Mouse (Mus musculus) lung, postnatal 0 days (tissue): ENCODE results near the gene Tnnc2. TPM values are rescaled to one million over a fixed set of nuclear protein-coding genes. Genes with fewer than 3 reads are reported as not detected.

Source experiments
- ATAC-seq: fragments of 200-750 bp; cut with Nextera tagmentation; 2 replicates; pipeline ENCODE4 v1.8.0; 2017; ENCODE audit warnings: moderate library complexity
- DNase-seq: peaks from one replicate; pipeline ENCODE4 v3.0.0-alpha.2; 2016; ENCODE audit warnings: low spot score
- H3K27ac ChIP-seq: fragments of 300-500 bp; sonication (generic); 2 replicates; pipeline ENCODE4 v1.5.1; 2014; ENCODE audit warnings: antibody characterized with exemption, mild to moderate bottlenecking, low read length, mixed read lengths
- H3K27me3 ChIP-seq: fragments of 300-500 bp; sonication (generic); replicated peaks from 2 replicates; pipeline ENCODE4 v1.6.1; 2014; ENCODE audit warnings: low read length, mixed read lengths; ENCODE audit not compliant: insufficient read depth
- H3K36me3 ChIP-seq: fragments of 300-500 bp; sonication (generic); 2 replicates; pipeline ENCODE4 v1.6.1; 2014; ENCODE audit warnings: low read length, mixed read lengths; ENCODE audit not compliant: insufficient read depth
- H3K4me1 ChIP-seq: fragments of 300-500 bp; sonication (generic); 2 replicates; pipeline ENCODE4 v1.6.1; 2014; ENCODE audit warnings: antibody characterized with exemption, low read depth, low read length, mixed read lengths; ENCODE audit not compliant: insufficient read depth
- H3K4me2 ChIP-seq: fragments of 300-500 bp; sonication (generic); replicated peaks from 2 replicates; pipeline ENCODE4 v1.6.1; 2014; ENCODE audit warnings: low read depth, mild to moderate bottlenecking, low read length, moderate library complexity, mixed read lengths
- H3K4me3 ChIP-seq: fragments of 300-500 bp; sonication (generic); 2 replicates; pipeline ENCODE4 v1.5.1; 2014; ENCODE audit warnings: low read depth, low read length
- H3K9ac ChIP-seq: fragments of 300-500 bp; sonication (generic); replicated peaks from 2 replicates; pipeline ENCODE4 v1.6.1; 2014; ENCODE audit warnings: low read depth, mild to moderate bottlenecking
- H3K9me3 ChIP-seq: fragments of 300-500 bp; sonication (generic); 2 replicates; pipeline ENCODE4 v1.6.1; 2016; ENCODE audit warnings: low read length, mixed read lengths
- CTCF ChIP-seq: IDR thresholded peaks from 2 replicates; pipeline ENCODE4 v1.5.1; 2016; ENCODE audit warnings: antibody characterized with exemption, mild to moderate bottlenecking
- EP300 ChIP-seq: IDR thresholded peaks from 2 replicates; pipeline ENCODE4 v1.6.1; 2016; ENCODE audit warnings: antibody characterized with exemption, mild to moderate bottlenecking, control low read depth
- WGBS: fragments of 180-500 bp; shearing (Covaris S2); extraction: QIAGEN DNeasy Blood & Tissue Kit; methylation state at CpG from one replicate; pipeline ENCODE4 v1.1.7; 2014; 5-methylcytosine and 5-hydroxymethylcytosine counted together
- polyA plus RNA-seq: library from polyadenylated mRNA; unstranded; fragments of >200 nt; fragmentation: Nextera tagmentation; extraction: Ambion mirVana; gene quantifications from 2 replicates; pipeline ENCODE4 v1.2.1, GENCODE M21; 2015

Tnnc2 gene
- polyA plus RNA-seq, 1 experiment from 2014 or later = 0.47 TPM

DNA sequence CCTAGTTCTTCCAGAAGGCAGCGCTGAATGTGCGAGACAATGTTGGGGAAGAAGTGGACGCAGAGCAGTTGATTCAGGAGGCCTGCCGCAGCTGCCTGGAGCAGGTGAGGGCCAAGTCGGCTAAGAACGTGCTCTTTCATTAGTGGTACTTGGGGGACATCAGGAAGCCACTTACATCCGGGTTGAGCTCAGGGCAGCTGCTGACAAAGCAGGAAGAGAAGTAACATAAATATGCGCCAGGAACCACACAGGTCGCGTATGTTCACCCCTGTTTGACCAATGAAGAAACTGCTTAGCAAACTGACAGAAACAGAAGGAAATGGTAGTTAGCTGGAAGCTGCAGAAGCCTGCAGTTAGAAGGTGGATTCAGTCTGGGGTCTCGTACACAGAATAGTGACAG is 25.7 kb downstream of the Tnnc2 start:
- Histone ChIP-seq H3K4me2 (no peak overlapping the region), H3K4me3 (no peak overlapping the region), H3K9me3 (no peaks in the 10 kb centered on the region), H3K4me1 (no peaks in the 10 kb centered on the region), H3K27ac (no peak overlapping the region), H3K27me3 (no peaks in the 10 kb centered on the region), H3K36me3 (peaks cover 37% of the 10 kb centered on the region), H3K9ac (no peak overlapping the region)
- ATAC-seq = no peak
- no peak for TF ChIP-seq EP300
- no peak for TF ChIP-seq CTCF
- 69% methylated on average over 11 of the region's 11 CpGs for whole genome bisulfite sequencing
- no peak for DNase-seq

DNA sequence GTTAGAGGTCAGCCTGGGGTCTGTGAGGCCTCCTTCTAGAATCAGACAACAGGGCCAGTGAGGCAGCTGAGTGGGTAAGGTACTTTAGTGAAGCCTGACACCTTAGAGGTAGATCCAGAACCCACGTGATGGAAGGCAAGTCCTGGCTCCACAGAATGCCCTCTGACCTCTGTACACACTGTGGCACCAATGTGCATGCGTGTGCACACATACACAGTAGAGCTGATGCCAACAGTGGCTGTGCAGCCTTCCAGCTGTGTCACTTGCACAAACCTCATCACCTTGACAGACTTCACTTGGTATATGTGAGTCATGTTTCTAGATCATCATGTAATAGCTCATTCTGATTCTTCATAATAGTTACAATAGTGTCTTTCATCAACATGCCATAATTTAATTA is 27.3 kb downstream of the Tnnc2 start:
- ATAC-seq (no peak), DNase-seq (no peak)
- no peaks in the 10 kb centered on the region for H3K9me3 ChIP-seq
- H3K4me3 ChIP-seq = no peak overlapping the region
- 75% methylated on average over 2 of the region's 2 CpGs for WGBS
- H3K9ac ChIP-seq = no peak overlapping the region
- no peaks in the 10 kb centered on the region for H3K4me1 ChIP-seq
- no peaks in the 10 kb centered on the region for H3K27me3 ChIP-seq
- TF ChIP-seq CTCF (no peak), EP300 (no peak)
- no peak overlapping the region for H3K4me2 ChIP-seq
- H3K36me3 ChIP-seq = peaks cover 26% of the 10 kb centered on the region
- no peak overlapping the region for H3K27ac ChIP-seq

DNA sequence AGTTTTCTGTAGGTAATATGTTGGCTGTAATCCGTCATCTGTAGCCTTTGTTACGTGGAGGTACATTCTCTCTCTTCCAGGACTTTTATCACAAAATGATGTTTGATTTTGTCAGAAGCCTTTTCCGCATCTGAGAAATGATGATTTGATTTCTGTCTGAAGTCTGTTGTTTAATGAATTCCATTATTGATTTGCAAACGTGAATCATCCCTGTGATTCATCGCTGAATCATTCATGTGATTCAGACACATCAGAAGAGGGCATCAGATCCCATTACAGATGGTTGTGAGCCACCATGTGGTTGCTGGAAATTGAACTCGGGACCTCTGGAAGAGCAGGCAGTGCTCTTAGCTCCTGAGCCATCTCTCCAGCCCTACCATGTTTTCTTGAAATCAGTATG is 30.8 kb downstream of the Tnnc2 start:
- no peak overlapping the region for H3K4me2 ChIP-seq
- no peak overlapping the region for H3K4me3 ChIP-seq
- ATAC-seq (no peak), DNase-seq (no peak)
- no peak overlapping the region for H3K9ac ChIP-seq
- no peaks in the 10 kb centered on the region for H3K9me3 ChIP-seq
- 90% methylated on average over 6 of the region's 6 CpGs for WGBS
- no peak overlapping the region for H3K27ac ChIP-seq
- H3K27me3 ChIP-seq = no peaks in the 10 kb centered on the region
- peaks cover 7% of the 10 kb centered on the region for H3K36me3 ChIP-seq
- H3K4me1 ChIP-seq = peaks cover 11% of the 10 kb centered on the region
- TF ChIP-seq CTCF = no peak
- TF ChIP-seq EP300 = no peak

DNA sequence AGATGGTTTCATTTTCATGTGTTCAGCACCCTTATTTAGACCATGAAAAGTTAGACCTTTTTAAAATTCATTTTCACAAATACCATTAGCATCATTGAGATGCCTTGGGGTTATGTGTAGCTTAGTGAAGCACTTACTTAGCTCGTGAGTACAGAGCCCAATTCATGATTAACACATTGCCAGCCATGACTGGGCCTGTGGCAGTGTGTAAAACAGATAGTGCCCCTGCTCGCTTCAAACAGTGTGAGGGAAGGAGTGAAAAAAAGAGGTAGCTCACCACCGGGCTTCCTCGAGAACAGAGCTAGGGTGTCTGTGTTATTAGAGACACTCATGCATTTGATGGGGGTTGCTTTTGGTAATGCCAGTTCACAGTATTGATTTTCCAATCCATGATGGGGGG is 31.6 kb downstream of the Tnnc2 start:
- ATAC-seq = no peak
- H3K36me3 ChIP-seq = peaks cover 7% of the 10 kb centered on the region

DNA sequence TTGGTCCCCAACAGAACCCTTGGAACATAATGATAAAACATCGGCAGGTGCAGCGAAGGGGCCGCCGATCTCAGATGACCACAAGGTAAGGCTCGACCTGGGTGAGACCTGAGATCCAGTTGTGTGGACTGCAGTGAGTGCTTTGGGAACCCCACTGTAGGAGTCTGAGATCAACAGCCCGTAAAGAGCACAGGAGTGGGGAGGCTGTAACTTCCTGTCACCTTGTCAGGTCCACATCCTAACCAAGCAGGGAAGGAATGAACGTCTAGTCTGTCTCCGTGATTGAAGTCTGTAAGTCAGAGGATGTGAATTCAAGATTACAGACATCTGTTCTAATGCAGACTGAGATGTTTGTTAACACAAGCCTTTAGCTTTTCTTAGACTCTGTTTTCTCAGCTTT is 33.1 kb downstream of the Tnnc2 start:
- 39% methylated on average over 8 of the region's 8 CpGs for WGBS
- H3K9ac ChIP-seq = peak overlapping the region; percentile 97
- peaks cover 3% of the 10 kb centered on the region; the same call in 1 of the 2 replicates for H3K36me3 ChIP-seq
- ATAC-seq (no peak), DNase-seq (no peak)
- H3K4me1 ChIP-seq = peaks cover 11% of the 10 kb centered on the region
- TF ChIP-seq CTCF (no peak), EP300 (no peak)
- H3K4me3 ChIP-seq = peak overlapping the region; percentile 93
- H3K4me2 ChIP-seq = peak overlapping the region; percentile 69
- H3K27me3 ChIP-seq = no peaks in the 10 kb centered on the region
- no peaks in the 10 kb centered on the region for H3K9me3 ChIP-seq
- H3K27ac ChIP-seq = peak overlapping the region; percentile 84; the same call in 1 of the 2 replicates

More for the DNA sequence above, 31.6 kb downstream of the Tnnc2 start:
- Histone ChIP-seq H3K27ac (no peak overlapping the region), H3K4me3 (no peak overlapping the region), H3K27me3 (no peaks in the 10 kb centered on the region), H3K4me1 (peaks cover 11% of the 10 kb centered on the region), H3K9ac (no peak overlapping the region), H3K4me2 (no peak overlapping the region), H3K9me3 (no peaks in the 10 kb centered on the region)
- 82% methylated on average over 4 of the region's 4 CpGs for WGBS
- TF ChIP-seq EP300 = no peak
- no peak for TF ChIP-seq CTCF
- no peak for DNase-seq

DNA sequence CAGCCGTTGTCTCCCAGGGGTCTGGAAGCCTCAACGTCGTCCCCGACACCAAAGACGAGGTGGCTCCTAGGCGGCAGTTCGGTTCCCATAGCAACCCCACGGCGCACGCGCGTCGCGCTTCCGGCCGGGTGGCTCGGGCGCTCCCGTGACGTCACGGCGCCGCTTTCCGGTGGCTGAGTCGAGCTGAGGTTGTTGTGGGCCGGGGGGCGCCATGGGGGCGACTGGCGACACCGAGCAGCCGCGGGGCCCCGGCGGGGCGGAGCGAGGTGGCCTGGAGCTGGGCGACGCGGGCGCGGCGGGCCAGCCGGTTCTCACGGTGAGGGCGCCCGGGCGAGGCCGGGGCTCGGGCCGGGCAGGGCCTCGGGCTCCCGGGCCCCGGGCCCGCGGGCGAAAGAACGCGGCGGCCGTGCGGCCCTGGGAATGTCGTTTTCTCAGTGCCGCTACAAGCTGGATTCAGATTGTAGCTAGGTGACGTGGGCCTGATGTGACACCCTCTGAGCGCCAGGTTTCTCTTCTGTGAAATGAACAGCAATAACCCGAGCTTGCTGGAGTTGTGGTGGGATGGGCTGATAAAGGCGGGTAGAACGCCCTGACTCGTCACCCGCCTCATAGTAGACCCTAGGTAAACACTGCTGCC is 33.8 kb downstream of the Tnnc2 start, which contains the start of the genes Wfdc3 and Dnttip1:
Wfdc3 (minus strand) TSS at position 89 of the 637 bp plus-strand sequence.
Dnttip1 (plus strand) TSS at position 141 of the 637 bp plus-strand sequence.
- Histone ChIP-seq H3K4me2 (peak within 1 kb of the TSS; percentile 69), H3K9me3 (no peaks in the 10 kb centered on the region), H3K36me3 (peaks cover 3% of the 10 kb centered on the region; the same call in 1 of the 2 replicates), H3K4me1 (peaks cover 11% of the 10 kb centered on the region), H3K9ac (peak within 1 kb of the TSS; percentile 97), H3K27ac (peak within 1 kb of the TSS; percentile 84), H3K4me3 (peak within 1 kb of the TSS; percentile 93), H3K27me3 (no peaks in the 10 kb centered on the region)
- ATAC-seq = peak; percentile 95
- no peak for TF ChIP-seq CTCF
- TF ChIP-seq EP300 = no peak
- WGBS = 2% methylated on average over 64 of the region's 70 CpGs
- DNase-seq = peak; percentile 94
